Mouse (Mus musculus): ENCODE data around the gene Nt5c.

DNA sequence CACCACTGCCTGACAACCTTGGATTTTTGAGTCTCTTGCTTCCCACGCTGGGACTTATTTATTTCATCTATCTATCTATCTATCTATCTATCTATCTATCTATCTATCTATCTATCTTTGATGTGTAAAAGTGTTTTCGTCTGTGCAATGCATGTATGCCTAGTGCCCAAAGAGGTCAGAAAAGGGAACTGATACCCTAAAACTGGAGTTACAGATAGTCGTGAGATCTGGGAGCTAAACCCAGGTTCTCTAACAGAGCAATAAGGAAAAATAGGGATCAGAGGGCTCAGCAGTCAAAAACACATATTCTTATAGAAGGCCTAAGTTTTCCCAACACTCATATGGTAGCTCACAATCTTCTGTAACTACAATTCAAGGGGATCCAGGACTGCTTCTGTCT is 27.9 kb upstream of the Nt5c start:
- no peak for TF ChIP-seq ELF1 (IDR thresholded peaks at IDR 0.05; ENCODE audit: low read depth, low read length)
- TF ChIP-seq CTCF (IDR thresholded peaks at IDR 0.05 in 2 of 3, conservative IDR thresholded peaks at IDR 0.05 in 1 of 3; ENCODE audit: control insufficient read depth in 1 of 3, insufficient read depth in 1 of 3, low read depth in 2 of 3, low read length in 3 of 3, poor library complexity in 1 of 3, severe bottlenecking in 1 of 3) = no peak
- TF ChIP-seq HCFC1 (IDR thresholded peaks at IDR 0.05; ENCODE audit: low read depth, low read length) = no peak
- TF ChIP-seq ZKSCAN1 (IDR thresholded peaks at IDR 0.05; ENCODE audit: low read depth, low read length) = no peak

Measured in MEL (cell line).